Mouse (Mus musculus) limb, embryonic 13.5 days (tissue): Measurements from ENCODE around the gene Pde8b. TPM values are rescaled to one million over a fixed set of nuclear protein-coding genes. Genes with fewer than 3 reads are reported as not detected.

ENCODE experiments used
- ATAC-seq: fragments of 200-750 bp; cut with Nextera tagmentation; 2 replicates; pipeline ENCODE4 v1.8.0; 2017; ENCODE audit warnings: low read depth, moderate number of reproducible peaks, moderate TSS enrichment; ENCODE audit not compliant: low FRiP score
- H3K27ac ChIP-seq: fragments of 300-500 bp; sonication (generic); 2 replicates; pipeline ENCODE4 v1.5.1; 2015; ENCODE audit warnings: inconsistent platforms, mild to moderate bottlenecking, moderate library complexity
- H3K27me3 ChIP-seq: fragments of 300-500 bp; sonication (generic); 2 replicates; pipeline ENCODE4 v1.6.1; 2015; ENCODE audit warnings: mild to moderate bottlenecking, inconsistent platforms
- H3K36me3 ChIP-seq: fragments of 300-500 bp; sonication (generic); 2 replicates; pipeline ENCODE4 v1.6.1; 2015; ENCODE audit warnings: inconsistent platforms, mild to moderate bottlenecking, moderate library complexity
- H3K4me1 ChIP-seq: fragments of 300-500 bp; sonication (generic); 2 replicates; pipeline ENCODE4 v1.6.1; 2015; ENCODE audit warnings: inconsistent platforms
- H3K4me2 ChIP-seq: fragments of 300-500 bp; sonication (generic); replicated peaks from 2 replicates; pipeline ENCODE4 v1.6.1; 2015; ENCODE audit warnings: inconsistent platforms, mild to moderate bottlenecking, moderate library complexity
- H3K4me3 ChIP-seq: fragments of 300-500 bp; sonication (generic); 2 replicates; pipeline ENCODE4 v1.5.1; 2015; ENCODE audit warnings: moderate library complexity, mild to moderate bottlenecking, inconsistent platforms
- H3K9ac ChIP-seq: fragments of 300-500 bp; sonication (generic); 2 replicates; pipeline ENCODE4 v1.6.1; 2015; ENCODE audit warnings: mild to moderate bottlenecking, inconsistent platforms
- H3K9me3 ChIP-seq: fragments of 300-500 bp; sonication (generic); 2 replicates; pipeline ENCODE4 v1.6.1; 2016; ENCODE audit warnings: inconsistent platforms
- WGBS: fragments of 180-500 bp; shearing (Covaris S2); methylation state at CpG from one replicate; pipeline ENCODE4 v1.1.7; 2015; 5-methylcytosine and 5-hydroxymethylcytosine counted together
- polyA plus RNA-seq: library from polyadenylated mRNA; unstranded; fragments of >200 nt; fragmentation: Nextera tagmentation; extraction: Ambion mirVana; gene quantifications from 2 replicates; pipeline ENCODE4 v1.2.1, GENCODE M21; 2015

Pde8b gene
- polyA plus RNA-seq, 1 experiment from 2014 or later: 3.5 TPM

DNA sequence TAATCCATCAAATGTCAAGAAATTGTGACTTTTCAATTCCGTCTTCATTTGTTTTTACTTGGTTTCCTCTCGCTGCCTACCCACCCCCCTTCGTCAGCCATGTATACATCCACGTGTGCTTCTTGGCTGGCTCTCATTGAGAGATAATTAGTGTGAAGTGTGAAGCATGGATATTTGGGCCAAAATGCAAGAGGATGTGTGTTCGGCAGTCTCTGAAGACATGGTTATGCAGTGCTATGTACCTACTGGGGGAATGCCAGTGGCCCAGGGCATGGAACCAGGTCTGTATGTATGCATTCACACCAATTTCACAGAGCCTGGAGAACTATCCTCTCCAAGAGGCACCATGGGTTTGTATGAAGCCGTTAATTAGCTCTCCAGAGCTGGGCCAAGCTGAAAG, 219.3 kb downstream of the Pde8b start:
- Histone ChIP-seq H3K4me1 (peaks cover 10% of the 10 kb centered on the region), H3K4me2 (no peak overlapping the region), H3K27me3 (no peaks in the 10 kb centered on the region), H3K36me3 (peaks cover 18% of the 10 kb centered on the region), H3K4me3 (no peak overlapping the region), H3K9me3 (no peaks in the 10 kb centered on the region), H3K9ac (no peak overlapping the region), H3K27ac (no peak overlapping the region)
- 82% methylated on average over 6 of the region's 6 CpGs for WGBS
- ATAC-seq: no peak

DNA sequence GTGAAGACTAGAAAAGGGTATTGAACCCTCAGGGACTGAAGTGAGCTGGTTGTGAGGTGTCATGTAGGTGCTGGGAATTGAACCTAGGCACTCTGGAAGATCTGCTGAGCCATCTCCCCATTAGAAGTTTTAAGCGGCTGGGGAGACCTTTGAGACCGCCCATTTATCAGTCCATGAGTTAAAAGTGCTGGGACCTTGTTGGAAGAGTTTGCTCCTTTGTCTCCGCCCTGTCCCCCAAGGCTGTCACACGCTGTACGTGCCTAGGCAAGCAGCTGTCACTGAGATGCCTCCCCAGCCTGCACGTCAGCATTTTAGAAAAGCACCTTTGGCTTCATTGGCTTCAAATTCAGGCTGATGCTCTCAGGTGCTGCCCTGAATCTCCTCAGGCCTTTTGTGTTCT, 229.9 kb downstream of the Pde8b start:
- Histone ChIP-seq H3K9ac (no peak overlapping the region), H3K4me2 (no peak overlapping the region), H3K27me3 (no peaks in the 10 kb centered on the region), H3K4me3 (no peak overlapping the region), H3K36me3 (0 out of 2 replicates have a peak, but pooled peaks cover 19% of the 10 kb centered on the region), H3K4me1 (peaks cover 4% of the 10 kb centered on the region), H3K27ac (no peak overlapping the region), H3K9me3 (no peaks in the 10 kb centered on the region)
- no peak for ATAC-seq
- WGBS: 87% methylated on average over 6 of the region's 6 CpGs

DNA sequence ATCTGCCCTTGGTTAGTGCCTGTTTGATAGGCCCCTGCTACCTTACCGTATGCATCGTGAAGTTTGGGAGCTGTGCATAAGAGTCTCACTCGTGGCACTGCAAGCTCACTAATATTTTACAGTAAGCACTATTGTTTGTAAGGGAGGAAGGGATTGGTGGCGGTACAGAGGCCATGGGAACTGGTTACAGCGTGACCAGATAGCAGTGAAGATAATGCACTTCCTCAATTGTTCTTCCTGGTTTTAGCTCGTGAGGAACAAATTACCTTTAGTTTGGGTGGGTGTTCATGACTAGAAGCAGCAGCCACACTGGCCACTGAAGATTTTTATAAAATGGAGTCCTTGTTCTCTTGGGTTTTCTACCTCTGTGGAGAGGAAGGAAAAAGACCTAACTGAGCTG, 230.8 kb downstream of the Pde8b start:
- H3K9me3 ChIP-seq: no peaks in the 10 kb centered on the region
- H3K36me3 ChIP-seq: 0 out of 2 replicates have a peak, but pooled peaks cover 19% of the 10 kb centered on the region
- no peak overlapping the region for H3K27ac ChIP-seq
- H3K27me3 ChIP-seq: no peaks in the 10 kb centered on the region
- H3K9ac ChIP-seq: no peak overlapping the region
- H3K4me3 ChIP-seq: no peak overlapping the region
- peaks cover 6% of the 10 kb centered on the region for H3K4me1 ChIP-seq
- ATAC-seq: no peak
- 84% methylated on average over 6 of the region's 6 CpGs for WGBS
- H3K4me2 ChIP-seq: no peak overlapping the region

DNA sequence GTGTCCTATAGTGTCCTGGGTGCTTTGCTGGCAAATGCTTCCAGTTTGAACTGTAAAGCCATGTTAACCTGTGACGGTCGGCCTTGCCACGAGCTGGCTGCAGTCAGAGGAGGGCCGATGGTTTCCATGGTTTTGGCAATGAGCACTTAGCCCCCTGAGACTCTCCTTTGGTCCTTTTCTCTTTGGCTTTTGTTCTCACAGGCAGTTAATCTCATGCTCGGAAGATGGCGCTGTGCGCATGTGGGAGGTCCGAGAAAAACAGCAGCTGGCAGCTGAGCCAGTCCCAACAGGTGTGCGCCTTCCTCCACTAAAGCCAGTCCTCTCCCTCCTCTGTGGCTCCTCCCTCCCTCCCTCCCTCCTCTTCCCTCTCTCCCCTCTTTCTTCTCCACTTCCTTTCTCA, 232.2 kb downstream of the Pde8b start:
- peak; percentile 77 for ATAC-seq
- no peaks in the 10 kb centered on the region for H3K9me3 ChIP-seq
- no peaks in the 10 kb centered on the region for H3K27me3 ChIP-seq
- 5% methylated on average over 9 of the region's 9 CpGs for WGBS
- no peak overlapping the region for H3K4me3 ChIP-seq
- no peak overlapping the region for H3K27ac ChIP-seq
- H3K4me1 ChIP-seq: peaks cover 9% of the 10 kb centered on the region
- H3K9ac ChIP-seq: no peak overlapping the region
- H3K4me2 ChIP-seq: no peak overlapping the region
- H3K36me3 ChIP-seq: peaks cover 19% of the 10 kb centered on the region; the same call in 1 of the 2 replicates

DNA sequence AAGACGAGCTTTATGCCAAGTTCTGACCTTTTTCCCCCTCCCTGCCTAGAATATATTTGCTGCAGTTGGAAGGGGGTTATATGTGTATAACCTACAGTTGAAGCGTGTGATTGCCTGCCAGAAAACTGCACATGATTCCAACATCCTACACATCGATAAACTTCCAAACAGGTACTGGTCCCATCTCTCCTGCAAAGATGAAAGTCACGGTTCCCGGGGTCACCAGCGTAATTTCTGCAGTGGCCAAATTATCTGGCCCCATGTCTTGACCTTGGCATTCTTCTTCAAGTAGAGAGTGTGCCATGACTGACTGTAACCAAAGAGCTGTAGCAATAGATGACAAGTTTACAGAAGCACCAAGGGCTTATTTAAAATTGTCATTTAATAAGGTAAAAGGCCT, 232.9 kb downstream of the Pde8b start:
- Histone ChIP-seq H3K4me3 (no peak overlapping the region), H3K4me1 (peaks cover 9% of the 10 kb centered on the region), H3K9me3 (no peaks in the 10 kb centered on the region), H3K27ac (no peak overlapping the region), H3K27me3 (no peaks in the 10 kb centered on the region), H3K9ac (no peak overlapping the region), H3K4me2 (no peak overlapping the region), H3K36me3 (peaks cover 19% of the 10 kb centered on the region; the same call in 1 of the 2 replicates)
- WGBS: 89% methylated on average over 6 of the region's 6 CpGs
- ATAC-seq: no peak

DNA sequence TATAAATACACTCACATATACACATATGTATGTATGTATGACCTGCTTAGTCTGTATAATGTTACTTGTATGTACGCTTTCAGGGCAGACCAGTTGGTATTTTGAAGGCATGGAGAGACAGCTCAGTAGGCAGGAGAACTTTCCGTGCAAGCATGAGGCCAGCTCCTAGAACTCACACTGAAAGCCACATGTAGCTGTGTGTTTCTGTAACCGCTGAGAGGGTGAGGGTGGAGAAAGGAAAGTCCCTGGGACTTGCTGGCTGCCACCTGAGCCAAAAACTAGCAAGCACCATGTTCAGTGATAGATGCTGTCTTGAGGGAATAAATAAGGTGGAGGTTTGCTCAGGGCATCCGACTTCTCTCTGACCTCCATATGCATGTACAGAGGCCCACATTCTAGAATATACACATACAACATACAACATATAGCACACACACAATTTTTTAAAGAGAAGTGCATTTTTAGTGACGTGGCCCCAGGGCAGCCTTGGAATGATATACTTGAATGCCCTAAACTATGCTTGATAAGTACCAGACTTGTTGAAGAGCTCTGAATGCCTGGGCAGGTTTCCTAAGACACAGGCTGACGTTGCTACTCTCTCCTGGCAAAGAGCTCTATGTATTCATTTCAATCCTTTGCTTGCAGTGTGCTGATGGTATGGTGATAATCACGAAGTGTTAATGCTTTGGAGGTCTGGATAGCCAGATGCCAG, 238.4 kb downstream of the Pde8b start:
- WGBS: 81% methylated on average over 7 of the region's 7 CpGs
- no peak overlapping the region for H3K9ac ChIP-seq

DNA sequence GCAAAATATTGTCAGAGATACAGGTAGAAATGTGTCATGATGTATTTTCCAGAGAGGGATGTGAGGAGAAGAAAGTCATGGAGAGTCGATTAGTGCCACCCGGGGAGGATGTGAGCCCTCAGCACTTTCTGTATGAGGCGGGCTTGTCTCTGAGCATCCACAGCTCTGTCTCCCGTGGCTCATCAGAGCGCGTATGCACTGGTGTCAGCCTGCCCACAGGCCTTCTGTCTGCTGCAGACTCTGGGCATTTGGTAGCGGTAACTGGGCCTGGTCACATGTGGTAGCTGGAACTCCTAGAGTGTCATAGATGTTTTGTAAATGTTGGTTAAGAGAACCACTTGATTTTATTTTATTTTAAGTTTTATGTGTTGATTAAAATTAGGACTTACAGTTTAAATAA, 240.9 kb downstream of the Pde8b start:
- no peak for ATAC-seq
- Histone ChIP-seq H3K4me2 (no peak overlapping the region), H3K4me1 (0 out of 2 replicates have a peak, but pooled peaks cover 2% of the 10 kb centered on the region), H3K9me3 (no peaks in the 10 kb centered on the region), H3K36me3 (peaks cover 9% of the 10 kb centered on the region; the same call in 1 of the 2 replicates), H3K4me3 (no peak overlapping the region), H3K27ac (no peak overlapping the region), H3K27me3 (no peaks in the 10 kb centered on the region), H3K9ac (no peak overlapping the region)
- 85% methylated on average over 7 of the region's 7 CpGs for WGBS

More for the DNA sequence above, 238.4 kb downstream of the Pde8b start:
- Histone ChIP-seq H3K36me3 (peaks cover 9% of the 10 kb centered on the region; the same call in 1 of the 2 replicates), H3K4me3 (no peak overlapping the region), H3K9me3 (no peaks in the 10 kb centered on the region), H3K27ac (no peak overlapping the region), H3K4me1 (0 out of 2 replicates have a peak, but pooled peaks cover 5% of the 10 kb centered on the region), H3K27me3 (no peaks in the 10 kb centered on the region), H3K4me2 (no peak overlapping the region)
- no peak for ATAC-seq

DNA sequence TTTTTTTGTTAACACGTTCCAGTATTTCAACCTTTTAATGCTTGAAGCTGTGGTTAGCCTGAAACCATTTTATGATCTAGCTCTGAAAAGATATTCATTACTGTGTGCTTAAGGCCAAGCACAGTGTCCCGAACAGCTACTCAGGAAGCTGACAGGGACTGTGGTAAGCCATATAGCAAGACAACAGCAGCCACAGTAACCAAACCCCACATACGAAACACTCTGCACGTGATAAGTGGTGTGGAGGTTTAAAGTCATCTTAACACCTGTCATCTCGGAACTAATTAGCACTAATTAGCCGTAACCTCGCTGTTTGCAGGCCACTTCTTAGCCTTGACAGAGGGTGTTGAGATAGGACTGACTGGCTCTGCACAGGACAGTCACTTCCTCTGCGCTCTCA, 242.9 kb downstream of the Pde8b start:
- H3K4me2 ChIP-seq: no peak overlapping the region
- ATAC-seq: no peak
- no peak overlapping the region for H3K4me3 ChIP-seq
- H3K27me3 ChIP-seq: no peaks in the 10 kb centered on the region
- peaks cover 9% of the 10 kb centered on the region; the same call in 1 of the 2 replicates for H3K36me3 ChIP-seq
- H3K27ac ChIP-seq: no peak overlapping the region
- WGBS: 66% methylated on average over 8 of the region's 8 CpGs
- H3K9ac ChIP-seq: no peak overlapping the region
- H3K4me1 ChIP-seq: no peaks in the 10 kb centered on the region
- no peaks in the 10 kb centered on the region for H3K9me3 ChIP-seq

DNA sequence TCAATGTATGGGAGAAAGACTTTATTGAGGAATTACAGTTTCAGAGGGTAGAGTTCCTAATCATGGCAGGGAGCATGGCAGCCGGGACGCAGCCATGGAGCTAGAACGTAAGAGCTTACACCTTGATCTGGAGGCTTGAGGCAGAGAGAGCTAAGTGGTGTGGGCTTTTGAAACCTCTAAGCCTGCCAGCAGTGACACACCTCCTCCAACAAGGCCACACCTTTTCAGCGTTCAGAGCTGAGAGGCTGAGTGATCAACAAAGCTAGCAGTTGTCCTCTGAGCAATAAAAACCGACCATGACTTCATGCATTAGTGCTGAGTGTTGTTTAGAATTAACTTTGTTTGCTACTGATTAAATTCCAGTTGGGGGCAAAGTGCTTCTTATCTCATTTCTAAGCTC, 259.6 kb downstream of the Pde8b start:
- H3K36me3 ChIP-seq: no peaks in the 10 kb centered on the region
- 62% methylated on average over 5 of the region's 5 CpGs for WGBS
- H3K27me3 ChIP-seq: no peaks in the 10 kb centered on the region
- no peak overlapping the region for H3K4me2 ChIP-seq
- no peaks in the 10 kb centered on the region for H3K9me3 ChIP-seq
- H3K27ac ChIP-seq: no peak overlapping the region
- H3K4me3 ChIP-seq: no peak overlapping the region
- H3K9ac ChIP-seq: no peak overlapping the region
- ATAC-seq: no peak
- peaks cover 13% of the 10 kb centered on the region for H3K4me1 ChIP-seq

DNA sequence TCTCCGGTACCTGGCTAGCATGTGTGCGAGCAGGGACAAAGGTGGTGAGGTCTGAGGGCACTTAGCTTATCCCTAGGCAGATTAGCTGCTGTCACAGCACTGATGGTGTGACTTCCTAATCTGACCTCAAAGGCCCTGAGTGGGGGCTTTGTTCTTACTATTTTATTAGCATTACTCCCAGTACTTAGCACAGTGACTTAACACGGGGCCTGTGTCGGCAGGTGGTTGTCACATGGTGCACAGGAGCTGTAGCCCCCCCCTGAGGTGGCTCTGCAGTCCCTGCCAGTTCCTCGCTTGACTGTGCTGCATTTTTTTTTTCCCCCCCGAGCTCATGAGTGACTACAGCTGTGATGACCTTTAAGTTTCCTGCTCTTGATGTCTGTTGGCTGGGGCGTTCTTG, 271.1 kb downstream of the Pde8b start:
- Histone ChIP-seq H3K27ac (no peak overlapping the region), H3K4me1 (peaks cover 15% of the 10 kb centered on the region), H3K9me3 (no peaks in the 10 kb centered on the region), H3K9ac (no peak overlapping the region), H3K36me3 (peaks cover 15% of the 10 kb centered on the region), H3K27me3 (no peaks in the 10 kb centered on the region), H3K4me2 (no peak overlapping the region), H3K4me3 (no peak overlapping the region)
- no peak for ATAC-seq
- WGBS: 35% methylated on average over 7 of the region's 7 CpGs

DNA sequence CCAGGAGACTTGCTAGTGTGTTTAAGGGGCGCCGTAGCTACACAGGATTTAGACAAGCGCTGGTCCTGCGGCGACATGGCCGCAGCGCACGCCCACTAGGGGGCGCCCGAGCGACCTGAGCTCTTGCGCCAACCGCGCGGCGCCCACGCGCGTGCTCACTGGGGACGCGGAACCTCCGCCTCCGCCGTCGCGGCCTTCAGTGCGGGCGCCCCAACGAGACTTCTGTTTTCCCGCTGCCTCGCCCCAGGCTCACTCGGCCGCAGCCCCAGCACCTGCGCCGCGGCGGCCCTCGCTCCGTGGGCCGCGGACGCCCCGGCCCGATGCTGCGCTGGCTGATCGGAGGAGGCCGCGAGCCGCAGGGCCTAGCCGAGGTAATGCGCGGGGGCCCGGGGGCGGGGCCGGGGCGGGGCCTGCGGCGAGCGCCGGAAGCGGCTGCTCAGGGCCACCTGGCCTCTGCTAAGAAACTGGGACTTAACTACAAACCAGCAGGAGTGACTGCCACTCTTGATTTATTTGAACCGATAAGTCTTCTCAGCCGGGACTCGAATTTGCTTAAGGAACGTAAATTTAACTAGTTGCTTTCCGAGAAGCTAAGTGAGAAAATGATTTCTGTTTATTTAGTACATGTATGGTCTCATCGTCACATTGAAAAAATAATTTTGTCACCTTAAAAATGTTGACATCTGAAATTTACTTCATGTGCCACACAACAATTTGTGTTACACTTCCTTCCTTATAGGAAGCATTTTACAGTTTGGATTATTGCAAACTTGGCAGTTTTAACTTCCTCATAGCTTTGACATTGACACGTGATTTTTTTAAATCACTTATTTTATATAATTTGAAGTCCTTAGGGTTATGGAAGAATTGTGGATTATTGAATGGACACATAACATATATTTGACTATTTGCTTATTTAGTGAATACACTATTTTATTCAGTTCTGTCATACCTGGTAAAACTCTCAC, 273.6 kb downstream of the Pde8b start, which contains the start of gene Wdr41:
Wdr41 (plus strand) TSS at position 126 of the 968 bp plus-strand sequence.
- peak within 1 kb of the TSS; percentile 56 for H3K4me2 ChIP-seq
- peaks cover 15% of the 10 kb centered on the region for H3K4me1 ChIP-seq
- H3K36me3 ChIP-seq: peaks cover 7% of the 10 kb centered on the region; the same call in 1 of the 2 replicates
- H3K27ac ChIP-seq: peak within 1 kb of the TSS; percentile 99
- peak within 1 kb of the TSS; percentile 94 for H3K9ac ChIP-seq
- no peaks in the 10 kb centered on the region for H3K9me3 ChIP-seq
- WGBS: 2% methylated on average over 68 of the region's 68 CpGs
- no peaks in the 10 kb centered on the region for H3K27me3 ChIP-seq
- peak within 1 kb of the TSS; percentile 68 for H3K4me3 ChIP-seq
- peak; percentile 97 for ATAC-seq

DNA sequence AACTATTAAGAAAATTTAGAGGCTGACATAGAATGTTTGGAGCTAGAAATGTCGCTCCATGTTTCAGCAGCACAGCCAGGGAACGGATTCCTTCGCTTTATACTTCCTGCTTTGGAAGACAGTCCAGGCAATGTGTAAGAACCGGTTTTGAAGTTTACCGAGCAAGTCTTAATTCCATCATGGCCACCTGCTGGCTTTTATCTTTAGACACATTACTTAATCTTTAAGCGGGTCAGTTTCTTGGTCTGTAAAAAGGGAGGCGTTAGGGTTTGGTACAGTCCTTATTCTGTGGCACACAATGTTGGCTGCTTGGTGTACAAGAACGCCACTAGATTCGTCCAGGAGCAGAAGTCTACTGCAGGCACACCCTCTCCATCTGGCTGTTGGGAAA, 274.3 kb downstream of the Pde8b start:
- Histone ChIP-seq H3K4me2 (peak overlapping the region; percentile 56), H3K4me3 (peak overlapping the region; percentile 68), H3K9ac (0 out of 2 replicates have a peak overlapping the region, but pooled peaks have one; percentile 37), H3K36me3 (peaks cover under 1% of the 10 kb centered on the region; the same call in 1 of the 2 replicates), H3K4me1 (peaks cover 17% of the 10 kb centered on the region), H3K27ac (peak overlapping the region; percentile 52; the same call in 1 of the 2 replicates), H3K9me3 (no peaks in the 10 kb centered on the region), H3K27me3 (no peaks in the 10 kb centered on the region)
- 19% methylated on average over 9 of the region's 9 CpGs for WGBS
- no peak for ATAC-seq
